Mouse (Mus musculus) bone marrow macrophage, adult 2 months (primary cell): ENCODE results near the gene Mxd1.

ENCODE experiments used
- CTCF ChIP-seq: IDR thresholded peaks from 2 replicates; pipeline ENCODE4 v1.5.1; 2012; ENCODE audit warnings: low read depth, mild to moderate bottlenecking, low read length, moderate library complexity
- POLR2A ChIP-seq: IDR thresholded peaks from 2 replicates; pipeline ENCODE4 v1.6.1; 2012; ENCODE audit warnings: mild to moderate bottlenecking, low read depth, low read length, borderline replicate concordance

DNA sequence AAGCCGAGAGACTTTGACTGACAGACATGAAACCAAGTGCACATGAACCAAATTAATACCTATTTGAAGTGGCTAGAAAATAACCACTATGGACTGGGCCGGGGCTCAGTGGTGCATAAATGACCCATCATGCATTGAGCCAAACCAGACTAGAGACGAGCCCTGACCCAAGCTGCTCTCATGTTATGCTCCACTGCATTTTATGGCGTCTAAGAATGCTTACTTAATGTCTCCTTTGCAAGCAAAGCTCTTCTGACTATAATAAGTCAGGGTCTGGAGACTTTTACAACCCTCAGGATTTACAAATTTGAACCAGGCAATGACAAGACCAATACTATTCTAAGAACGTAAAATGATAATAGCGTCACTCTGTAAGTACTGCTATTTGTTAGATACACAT, 9.4 kb upstream of the Mxd1 start:
- TF ChIP-seq CTCF, result no peak
- TF ChIP-seq POLR2A, result no peak
